Mouse (Mus musculus) v-Abl transformed pro-B cells (cell line): ENCODE measurements around the gene Gm21797.
"Not testable (repeated sequence)": the region's sequence is repeated elsewhere in the genome, so short reads cannot be mapped to it uniquely, and the experiment has no call there.

ENCODE experiments used
- in situ Hi-C, 2 experiments: fragments of 400-800 bp; cut with MboI; formaldehyde crosslinking; loops; one replicate each; pipeline ENCODE4 v1.15.1; 2025; ENCODE audit not compliant: unreplicated experiment in 2 of 2

The Gm21797 gene

GRCm38 (mm10) chrY:40775665-40776064 lies at the start of gene Gm21797:
Gene Gm21797 (minus strand): TSS chrY:40775765.
- in situ Hi-C loops: not testable (repeated sequence)

- in situ Hi-C loops: not testable (repeated sequence)
Observed at GRCm38 (mm10) chrY:40804614-40805013, 29.0 kb upstream of the Gm21797 start, which contains the start of gene Gm20795. Gene Gm20795 (plus strand): TSS chrY:40804914.
